Mouse (Mus musculus): Measurements from ENCODE around the gene Tmem165.

- TF ChIP-seq GATA1 (IDR thresholded peaks at IDR 0.05; ENCODE audit: borderline replicate concordance, low read length) = no peak
- 0 out of 2 replicates have a peak, but pooled peaks have one; percentile 39 for TF ChIP-seq FLI1 (IDR thresholded peaks at IDR 0.05; ENCODE audit: low read length)
Measured at GRCm38 (mm10) chr5:76139808-76140729, 43.6 kb upstream of the Tmem165 start, which contains the start of gene Srd5a3.

Measured in megakaryocyte, embryonic 14.5 days (primary cell).